Mouse (Mus musculus): ENCODE results near the gene Lhx4. TPM values are rescaled to one million over a fixed set of nuclear protein-coding genes. Genes with fewer than 3 reads are reported as not detected.

Lhx4 gene
- total RNA-seq, 2 experiments from 2014 or later, result not detected

Other genes starting within 250 kb of the Lhx4 start
- 57.0 and 70.9 TPM in 2 replicates for gene Acbd6, start 193.6 kb downstream of the Lhx4 start, total RNA-seq (2014; fragmentation: Nextera tagmentation)
- gene Acbd6, start 193.6 kb downstream of the Lhx4 start, total RNA-seq (2017), result 18.9 and 44.0 TPM in 2 replicates
- 16.5 and 16.6 TPM in 2 replicates for gene Qsox1, start 61.2 kb upstream of the Lhx4 start, total RNA-seq (2014; fragmentation: Nextera tagmentation)
- gene Qsox1, start 61.2 kb upstream of the Lhx4 start, total RNA-seq (2017), result 22.4 and 32.0 TPM in 2 replicates
- gene Cep350, start 221.6 kb upstream of the Lhx4 start, total RNA-seq (2014; fragmentation: Nextera tagmentation), result 41.6 and 41.9 TPM in 2 replicates
- 51.8 and 60.2 TPM in 2 replicates for gene Cep350, start 221.6 kb upstream of the Lhx4 start, total RNA-seq (2017)